Mouse (Mus musculus): Measurements from ENCODE around the gene Zfp385a. TPM values are rescaled to one million over a fixed set of nuclear protein-coding genes. Genes with fewer than 3 reads are reported as not detected.

Gene Zfp385a
- 16.1 and 18.9 TPM in 2 replicates for polyA plus RNA-seq (2015; fragmentation: Nextera tagmentation; extraction: Ambion mirVana)

- H3K9ac ChIP-seq: peak within 1 kb of the TSS; percentile 24
- H3K27me3 ChIP-seq: peaks cover 14% of the 10 kb centered on the region; the same call in 1 of the 2 replicates
- H3K9me3 ChIP-seq (replicated peaks): no peaks in the 10 kb centered on the region
- H3K4me3 ChIP-seq (replicated peaks): peak within 1 kb of the TSS; percentile 57
- peak within 1 kb of the TSS; percentile 79 for H3K4me2 ChIP-seq (replicated peaks)
- WGBS: under 1% methylated on average over 26 of the region's 26 CpGs
- ATAC-seq (ENCODE audit: insufficient number of reproducible peaks, low FRiP score, low TSS enrichment, low read depth): peak; percentile 51
- H3K4me1 ChIP-seq: peaks cover 70% of the 10 kb centered on the region
- H3K27ac ChIP-seq (replicated peaks): peak within 1 kb of the TSS; percentile 60; the same call in 1 of the 2 replicates
- peaks cover 12% of the 10 kb centered on the region for H3K36me3 ChIP-seq
These were observed at the start of gene Zfp385a for GRCm38 (mm10) chr15:103339961-103340337. Zfp385a (minus strand) TSS chr15:103340093.

DNA sequence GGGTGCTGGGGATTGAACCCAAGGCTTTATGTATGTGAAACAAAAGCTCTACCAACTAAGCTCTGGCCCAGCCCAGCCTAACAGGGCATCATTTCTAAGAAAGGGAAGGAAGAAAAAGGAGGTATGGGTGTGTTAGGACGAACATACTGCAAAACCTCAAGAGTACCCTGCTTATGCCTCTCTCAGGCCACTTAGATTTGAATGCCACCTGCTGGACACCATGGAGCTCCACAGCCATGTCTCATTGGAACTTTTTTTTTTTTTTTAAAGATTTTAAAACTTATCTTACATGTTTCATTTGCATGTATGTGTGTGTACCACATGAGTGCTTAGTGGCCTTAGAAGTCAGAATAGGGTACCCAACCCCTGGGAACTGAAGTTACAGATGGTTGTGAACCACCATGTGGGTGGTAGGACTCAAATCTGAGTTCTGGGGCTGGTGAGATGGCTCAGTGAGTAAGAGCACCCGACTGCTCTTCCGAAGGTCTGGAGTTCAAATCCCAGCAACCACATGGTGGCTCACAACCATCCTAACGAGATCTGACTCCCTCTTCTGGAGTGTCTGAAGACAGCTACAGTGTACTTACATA, 48.8 kb upstream of the Zfp385a start:
- no peak for ATAC-seq (ENCODE audit: insufficient number of reproducible peaks, low FRiP score, low TSS enrichment, low read depth)
- H3K36me3 ChIP-seq: no peaks in the 10 kb centered on the region
- H3K4me3 ChIP-seq (replicated peaks): no peak overlapping the region
- no peak overlapping the region for H3K27ac ChIP-seq (replicated peaks)
- 51% methylated on average over 4 of the region's 4 CpGs for WGBS
- no peak overlapping the region for H3K4me2 ChIP-seq (replicated peaks)
- H3K9ac ChIP-seq: no peak overlapping the region
- H3K4me1 ChIP-seq: peaks cover 3% of the 10 kb centered on the region; the same call in 1 of the 2 replicates
- H3K9me3 ChIP-seq (replicated peaks): no peaks in the 10 kb centered on the region
- no peaks in the 10 kb centered on the region for H3K27me3 ChIP-seq

DNA sequence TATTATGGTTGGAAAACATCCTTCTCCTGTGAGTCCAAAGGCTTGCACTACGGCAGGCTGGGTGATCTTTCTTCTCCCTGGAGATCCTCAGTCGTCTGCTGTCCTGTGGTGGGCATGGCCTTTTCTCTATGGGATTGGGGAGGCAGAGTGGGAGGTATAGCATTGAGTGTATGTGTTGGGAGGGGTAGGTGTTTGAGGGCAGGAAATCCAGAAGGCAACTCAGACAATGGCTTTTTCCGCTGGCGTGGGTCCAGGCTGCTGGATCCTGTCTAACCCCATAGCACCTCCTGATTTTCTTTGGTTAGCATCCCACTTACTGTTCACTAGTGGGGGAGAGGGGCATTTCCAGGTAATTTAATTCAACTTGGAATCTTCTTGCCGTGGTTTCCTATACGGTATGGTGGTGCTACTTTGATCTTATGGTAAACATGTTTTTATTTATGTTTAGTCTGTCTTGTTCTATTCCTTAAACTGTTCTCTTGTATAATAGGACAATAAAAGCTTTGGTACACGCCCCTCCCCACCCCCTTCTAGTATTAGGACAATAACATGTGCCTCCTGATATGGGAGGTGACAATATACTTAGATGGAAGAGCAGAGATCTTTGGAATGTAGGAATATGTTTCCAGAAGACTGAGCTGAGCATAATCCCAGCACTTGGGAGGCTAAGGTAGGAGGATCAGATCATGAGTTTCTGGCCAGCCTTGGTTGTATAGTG, 44.0 kb upstream of the Zfp385a start:
- ATAC-seq (ENCODE audit: insufficient number of reproducible peaks, low FRiP score, low TSS enrichment, low read depth): no peak
- no peaks in the 10 kb centered on the region for H3K9me3 ChIP-seq (replicated peaks)
- no peak overlapping the region for H3K9ac ChIP-seq
- H3K27ac ChIP-seq (replicated peaks): 0 out of 2 replicates have a peak overlapping the region, but pooled peaks have one; percentile 17
- no peak overlapping the region for H3K4me2 ChIP-seq (replicated peaks)
- H3K27me3 ChIP-seq: no peaks in the 10 kb centered on the region
- H3K36me3 ChIP-seq: no peaks in the 10 kb centered on the region
- WGBS: 53% methylated on average over 7 of the region's 7 CpGs
- H3K4me1 ChIP-seq: peaks cover 6% of the 10 kb centered on the region; the same call in 1 of the 2 replicates
- no peak overlapping the region for H3K4me3 ChIP-seq (replicated peaks)

DNA sequence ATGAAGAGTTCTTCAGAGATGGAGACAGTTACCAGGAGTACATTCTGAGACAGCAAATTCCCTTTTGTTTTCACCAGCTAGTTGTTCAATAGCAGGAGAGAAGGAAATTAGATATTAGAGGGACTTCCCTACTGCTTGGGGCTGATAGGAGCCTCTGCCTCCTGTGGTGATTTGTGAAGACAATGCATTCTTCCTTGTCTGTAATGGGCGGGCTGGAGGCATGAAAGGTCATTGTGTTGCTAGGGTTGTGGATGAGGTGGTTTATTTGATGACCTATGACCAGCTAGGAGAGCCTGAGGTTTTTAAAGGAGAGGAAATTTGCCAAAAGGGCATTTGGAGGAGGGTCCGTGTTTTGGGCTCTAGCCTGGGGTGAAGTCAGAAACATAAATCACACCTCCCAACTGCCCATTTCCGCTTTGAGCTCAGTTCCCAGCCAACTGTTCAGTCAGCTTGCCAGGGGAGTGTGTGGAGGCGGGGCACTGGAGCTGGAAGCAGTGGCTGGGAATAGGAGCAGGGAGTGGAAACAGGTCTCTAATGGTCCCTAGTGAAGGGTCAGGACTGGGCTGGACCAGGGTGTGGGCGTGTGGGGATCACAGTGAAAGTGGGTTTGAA, 43.0 kb upstream of the Zfp385a start:
- Histone ChIP-seq H3K9me3 (replicated peaks) (no peaks in the 10 kb centered on the region), H3K9ac (no peak overlapping the region), H3K36me3 (no peaks in the 10 kb centered on the region), H3K4me1 (peaks cover 13% of the 10 kb centered on the region), H3K27ac (replicated peaks) (no peak overlapping the region), H3K27me3 (no peaks in the 10 kb centered on the region), H3K4me2 (replicated peaks) (no peak overlapping the region), H3K4me3 (replicated peaks) (no peak overlapping the region)
- no peak for ATAC-seq (ENCODE audit: insufficient number of reproducible peaks, low FRiP score, low TSS enrichment, low read depth)
- WGBS: 39% methylated on average over 5 of the region's 5 CpGs

DNA sequence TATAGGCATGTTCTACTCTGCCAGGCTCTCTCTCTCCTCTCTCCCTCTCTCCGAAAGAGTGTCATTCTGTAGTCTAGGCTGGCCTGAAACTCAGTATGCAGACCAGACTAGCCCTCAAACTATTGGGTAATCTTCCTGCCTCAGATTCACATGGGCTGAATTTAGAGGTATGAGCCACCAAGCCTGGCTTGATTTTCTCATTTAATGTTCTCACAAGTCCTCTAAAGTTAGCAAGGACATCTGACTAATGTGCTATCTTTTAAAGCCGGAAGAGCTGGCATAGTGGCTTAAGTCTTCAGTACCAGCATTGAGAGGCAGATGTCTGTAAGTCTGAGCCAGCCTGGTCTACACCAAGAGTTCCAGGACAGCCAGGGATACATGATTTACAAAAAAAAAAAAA, 42.2 kb upstream of the Zfp385a start:
- Histone ChIP-seq H3K4me3 (replicated peaks) (no peak overlapping the region), H3K4me1 (peaks cover 13% of the 10 kb centered on the region), H3K27ac (replicated peaks) (no peak overlapping the region), H3K4me2 (replicated peaks) (no peak overlapping the region), H3K9ac (no peak overlapping the region), H3K27me3 (no peaks in the 10 kb centered on the region), H3K9me3 (replicated peaks) (no peaks in the 10 kb centered on the region), H3K36me3 (no peaks in the 10 kb centered on the region)
- no peak for ATAC-seq (ENCODE audit: insufficient number of reproducible peaks, low FRiP score, low TSS enrichment, low read depth)
- WGBS: 87% methylated on average over 2 of the region's 2 CpGs

DNA sequence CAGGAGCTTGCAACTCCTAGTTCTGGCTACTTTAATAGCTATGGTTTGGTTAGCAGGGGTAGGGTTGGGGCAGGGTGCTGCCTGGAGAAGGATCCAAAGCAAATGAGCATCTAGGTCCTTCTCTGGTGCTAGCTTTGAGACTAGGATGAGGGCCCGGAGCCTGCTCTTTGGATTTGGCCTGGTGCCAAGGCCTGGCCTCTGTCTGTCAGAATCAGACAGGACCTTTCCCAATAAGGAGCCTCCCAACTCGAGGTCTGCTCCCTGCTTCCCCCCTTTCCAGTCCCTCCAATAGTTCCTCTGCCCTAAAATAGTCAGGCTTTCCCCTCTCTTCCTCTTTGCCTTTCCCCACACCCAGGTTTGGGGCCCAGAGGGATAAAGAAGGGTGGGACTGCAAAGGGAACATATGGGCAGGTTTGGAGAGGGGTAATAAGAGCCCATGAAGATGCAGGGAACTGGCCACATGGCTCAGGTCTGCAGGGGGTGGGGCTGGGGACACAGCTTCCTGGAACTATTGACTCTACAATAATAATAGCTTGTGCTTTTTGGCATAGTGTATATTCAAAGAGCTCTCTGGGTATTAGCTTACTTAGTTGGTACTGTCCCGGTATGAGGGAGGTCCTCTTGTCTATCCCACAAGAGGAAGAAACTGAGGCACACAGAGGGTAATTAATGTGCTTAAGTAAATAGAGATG, 38.9 kb upstream of the Zfp385a start:
- H3K27me3 ChIP-seq: no peaks in the 10 kb centered on the region; the same call in 1 of the 2 replicates
- ATAC-seq (ENCODE audit: insufficient number of reproducible peaks, low FRiP score, low TSS enrichment, low read depth): peak; percentile 41; the same call in 1 of the 2 replicates
- peaks cover 18% of the 10 kb centered on the region for H3K4me1 ChIP-seq
- H3K36me3 ChIP-seq: no peaks in the 10 kb centered on the region
- WGBS: 47% methylated on average over 3 of the region's 3 CpGs
- H3K4me2 ChIP-seq (replicated peaks): no peak overlapping the region
- H3K27ac ChIP-seq (replicated peaks): no peak overlapping the region
- no peak overlapping the region for H3K4me3 ChIP-seq (replicated peaks)
- H3K9me3 ChIP-seq (replicated peaks): no peaks in the 10 kb centered on the region
- no peak overlapping the region for H3K9ac ChIP-seq

- H3K36me3 ChIP-seq: no peaks in the 10 kb centered on the region
- no peak overlapping the region for H3K4me2 ChIP-seq (replicated peaks)
- H3K4me1 ChIP-seq: peaks cover 13% of the 10 kb centered on the region
- no peak overlapping the region for H3K9ac ChIP-seq
- no peaks in the 10 kb centered on the region; the same call in 1 of the 2 replicates for H3K27me3 ChIP-seq
- 0 out of 2 replicates have a peak overlapping the region, but pooled peaks have one; percentile 44 for H3K27ac ChIP-seq (replicated peaks)
- 62% methylated on average over 3 of the region's 3 CpGs for WGBS
- H3K4me3 ChIP-seq (replicated peaks): no peak overlapping the region
- H3K9me3 ChIP-seq (replicated peaks): no peaks in the 10 kb centered on the region
- peak; percentile 25; the same call in 1 of the 2 replicates for ATAC-seq (ENCODE audit: insufficient number of reproducible peaks, low FRiP score, low TSS enrichment, low read depth)
These were observed 38.1 kb upstream of the Zfp385a start for GRCm38 (mm10) chr15:103377752-103378664.

DNA sequence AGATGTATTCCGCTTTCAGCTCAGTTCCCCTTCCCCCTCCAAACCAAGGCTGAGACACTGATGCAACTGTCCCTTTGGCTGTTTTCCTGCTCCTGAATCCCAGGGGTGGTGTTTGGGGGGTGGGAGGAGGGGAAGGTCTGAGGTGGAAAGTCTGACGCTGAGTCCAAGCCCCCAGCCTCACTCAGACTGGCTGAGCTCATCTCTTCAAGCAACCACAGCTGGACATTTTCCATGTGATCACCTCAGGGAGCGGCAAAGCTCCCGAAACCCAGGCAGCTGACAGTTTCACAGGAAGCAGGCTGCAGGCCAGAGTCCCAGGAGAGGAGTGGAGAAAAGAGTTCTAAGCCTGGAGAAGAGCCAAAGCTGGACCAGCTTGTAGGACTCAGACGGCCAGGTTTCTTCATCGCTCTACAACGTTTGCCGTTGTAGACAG, 37.0 kb upstream of the Zfp385a start:
- Histone ChIP-seq H3K9me3 (replicated peaks) (no peaks in the 10 kb centered on the region), H3K27me3 (no peaks in the 10 kb centered on the region; the same call in 1 of the 2 replicates), H3K36me3 (no peaks in the 10 kb centered on the region), H3K4me1 (peaks cover 13% of the 10 kb centered on the region), H3K27ac (replicated peaks) (no peak overlapping the region), H3K4me2 (replicated peaks) (no peak overlapping the region), H3K9ac (no peak overlapping the region), H3K4me3 (replicated peaks) (no peak overlapping the region)
- ATAC-seq (ENCODE audit: insufficient number of reproducible peaks, low FRiP score, low TSS enrichment, low read depth): no peak
- 56% methylated on average over 8 of the region's 8 CpGs for WGBS

DNA sequence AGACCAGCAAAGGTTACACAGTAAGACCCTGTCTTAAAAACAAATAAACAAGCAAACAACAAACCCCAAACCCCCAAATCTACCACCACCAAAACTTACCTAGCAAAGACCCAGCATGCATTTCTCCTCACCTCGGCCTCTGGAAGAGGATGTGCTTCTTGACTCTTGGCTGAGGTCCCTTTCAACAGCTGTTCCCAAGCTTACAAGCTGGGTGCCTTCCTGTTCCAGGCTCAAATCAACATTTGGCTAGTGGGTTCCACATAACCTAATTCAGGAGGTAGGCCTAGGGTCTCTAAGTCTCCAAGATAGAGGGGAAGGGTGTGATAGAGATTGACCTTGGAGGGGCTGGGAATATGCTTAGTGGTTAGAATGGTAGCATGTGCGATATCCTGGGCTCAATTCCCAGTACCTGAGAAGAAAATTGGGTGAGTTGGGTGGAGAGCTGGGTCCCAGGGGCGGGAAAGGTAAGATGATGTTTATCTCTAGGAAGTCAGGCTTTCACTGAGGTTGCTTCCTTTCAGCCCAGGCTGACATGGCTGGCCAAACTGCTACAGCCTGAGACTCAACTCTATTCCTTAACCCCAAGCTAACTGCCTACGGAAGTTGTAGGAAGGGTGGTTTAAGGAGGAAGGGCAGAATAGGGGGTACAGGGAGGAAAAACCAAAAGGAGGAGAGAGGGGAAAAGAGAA, 35.4 kb upstream of the Zfp385a start:
- H3K27me3 ChIP-seq: no peaks in the 10 kb centered on the region; the same call in 1 of the 2 replicates
- no peak overlapping the region for H3K27ac ChIP-seq (replicated peaks)
- no peaks in the 10 kb centered on the region for H3K9me3 ChIP-seq (replicated peaks)
- H3K4me1 ChIP-seq: peaks cover 22% of the 10 kb centered on the region
- no peaks in the 10 kb centered on the region for H3K36me3 ChIP-seq
- WGBS: 76% methylated on average over 4 of the region's 4 CpGs
- H3K9ac ChIP-seq: no peak overlapping the region
- no peak overlapping the region for H3K4me2 ChIP-seq (replicated peaks)
- no peak overlapping the region for H3K4me3 ChIP-seq (replicated peaks)
- no peak for ATAC-seq (ENCODE audit: insufficient number of reproducible peaks, low FRiP score, low TSS enrichment, low read depth)

- no peak overlapping the region for H3K4me2 ChIP-seq (replicated peaks)
- H3K27ac ChIP-seq (replicated peaks): no peak overlapping the region
- no peak overlapping the region for H3K4me3 ChIP-seq (replicated peaks)
- H3K27me3 ChIP-seq: no peaks in the 10 kb centered on the region; the same call in 1 of the 2 replicates
- no peak overlapping the region for H3K9ac ChIP-seq
- no peak for ATAC-seq (ENCODE audit: insufficient number of reproducible peaks, low FRiP score, low TSS enrichment, low read depth)
- H3K36me3 ChIP-seq: no peaks in the 10 kb centered on the region
- H3K4me1 ChIP-seq: peaks cover 19% of the 10 kb centered on the region
- H3K9me3 ChIP-seq (replicated peaks): no peaks in the 10 kb centered on the region
These were observed 32.6 kb upstream of the Zfp385a start for GRCm38 (mm10) chr15:103372461-103372860.

Data from embryonic facial prominence, embryonic 15.5 days (tissue).